Mouse (Mus musculus): ENCODE data around the gene Rufy4.

DNA sequence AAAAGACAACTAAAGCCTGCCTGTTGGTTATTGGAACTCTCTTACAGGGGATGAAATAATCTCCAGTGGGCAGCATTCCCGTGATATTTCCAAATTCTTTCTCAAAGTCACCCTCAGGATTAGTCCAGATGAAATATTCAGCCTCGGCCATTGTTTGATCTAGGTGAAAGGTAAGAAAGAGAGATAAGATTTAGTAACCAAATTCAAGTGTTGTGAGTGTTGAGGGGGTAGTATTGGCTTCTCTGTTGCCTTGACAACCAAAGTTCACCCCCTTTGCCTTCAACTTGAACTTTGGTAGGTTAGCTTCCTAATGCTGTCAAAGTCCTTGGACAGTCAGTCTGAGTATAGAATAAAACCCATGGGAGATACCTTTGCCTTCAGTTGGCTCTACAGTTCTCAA, 67.4 kb downstream of the Rufy4 start:
- TF ChIP-seq CTCF (IDR thresholded peaks at IDR 0.05) (no peak), EP300 (IDR thresholded peaks at IDR 0.05) (no peak)
